Mouse (Mus musculus): ENCODE measurements around the gene Ufc1.

DNA sequence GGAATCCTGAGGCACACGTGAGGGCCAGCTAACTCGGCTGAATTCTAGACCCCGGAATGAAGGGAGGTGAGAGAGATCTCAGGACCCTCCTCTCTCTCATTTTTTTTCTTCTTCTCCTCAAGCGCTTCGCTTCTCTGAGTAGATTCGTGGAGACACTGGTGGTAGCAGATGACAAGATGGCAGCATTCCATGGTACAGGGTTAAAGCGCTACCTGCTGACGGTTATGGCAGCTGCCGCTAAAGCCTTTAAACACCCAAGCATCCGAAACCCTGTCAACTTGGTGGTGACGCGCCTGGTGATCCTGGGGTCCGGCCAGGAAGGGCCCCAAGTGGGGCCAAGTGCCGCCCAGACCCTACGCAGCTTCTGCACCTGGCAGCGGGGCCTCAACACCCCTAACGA lies 42.4 kb downstream of the Ufc1 start:
- TF ChIP-seq PAX5 (IDR thresholded peaks at IDR 0.05; ENCODE audit: low read length) (no peak), MAX (IDR thresholded peaks at IDR 0.05; ENCODE audit: low read length) (no peak), TBP (conservative IDR thresholded peaks at IDR 0.05; ENCODE audit: low read depth, low read length) (no peak), MAZ (IDR thresholded peaks at IDR 0.05; ENCODE audit: low read depth, low read length) (no peak), CTCF (conservative IDR thresholded peaks at IDR 0.05 in 1 of 2, IDR thresholded peaks at IDR 0.05 in 1 of 2; ENCODE audit: low read depth in 2 of 2, low read length in 2 of 2) (no peak; a peak in 1 of 4 replicates), BHLHE40 (IDR thresholded peaks at IDR 0.05; ENCODE audit: low read depth, low read length) (no peak), ZNF384 (IDR thresholded peaks at IDR 0.05; ENCODE audit: low read depth, low read length) (no peak), MYC (IDR thresholded peaks at IDR 0.05; ENCODE audit: low read depth, low read length) (no peak), POLR2A (IDR thresholded peaks at IDR 0.05; ENCODE audit: low read depth, low read length) (no peak), MXI1 (IDR thresholded peaks at IDR 0.05; ENCODE audit: low read depth, low read length) (no peak), EP300 (IDR thresholded peaks at IDR 0.05; ENCODE audit: low read length) (no peak), CHD2 (IDR thresholded peaks at IDR 0.05; ENCODE audit: low read length) (no peak)
